Mouse (Mus musculus): ENCODE measurements around the gene Castor1.

Castor1 gene

GRCm38 (mm10) chr11:4206563-4206962, 11.5 kb upstream of the Castor1 start:
- in situ Hi-C loops (cut with MboI, MseI), result no loop called here

GRCm38 (mm10) chr11:4207655-4208054, 10.4 kb upstream of the Castor1 start:
- in situ Hi-C loops (cut with MboI, MseI), result no loop called here

GRCm38 (mm10) chr11:4209556-4209955, 8.5 kb upstream of the Castor1 start:
- in situ Hi-C loops (cut with MboI, MseI), result no loop called here

- in situ Hi-C loops (cut with MboI, MseI), result no loop called here
These were observed 7.2 kb upstream of the Castor1 start for GRCm38 (mm10) chr11:4210786-4211185.

GRCm38 (mm10) chr11:4213107-4213506, 4.9 kb upstream of the Castor1 start:
- in situ Hi-C loops (cut with MboI, MseI), result no loop called here

GRCm38 (mm10) chr11:4214572-4214971, 3.5 kb upstream of the Castor1 start:
- in situ Hi-C loops (cut with MboI, MseI), result no loop called here

- in situ Hi-C loops (cut with MboI, MseI), result no loop called here
These were observed 3.0 kb upstream of the Castor1 start for GRCm38 (mm10) chr11:4215061-4215460.

GRCm38 (mm10) chr11:4216248-4217000, 1.6 kb upstream of the Castor1 start:
- in situ Hi-C loops (cut with MboI, MseI), result no loop called here

- in situ Hi-C loops (cut with MboI, MseI), result no loop called here
These were observed 612 bp downstream of the Castor1 start for GRCm38 (mm10) chr11:4218637-4219036.

GRCm38 (mm10) chr11:4219317-4219751, 1.3 kb downstream of the Castor1 start:
- in situ Hi-C loops (cut with MboI, MseI), result no loop called here

- in situ Hi-C loops (cut with MboI, MseI), result loop anchor here (5.0 kb wide), 1 partner anchor 37 kb away; the partner anchor contains the start of gene Lif
These were observed 1.9 kb downstream of the Castor1 start for GRCm38 (mm10) chr11:4219908-4220307.

- in situ Hi-C loops (cut with MboI, MseI), result loop anchor here (5.0 kb wide), 1 partner anchor 37 kb away; the partner anchor contains the start of gene Lif
These were observed 2.7 kb downstream of the Castor1 start for GRCm38 (mm10) chr11:4220443-4221400.

- in situ Hi-C loops (cut with MboI, MseI), result loop anchor here (5.0 kb wide), 1 partner anchor 35 kb away; the partner anchor contains the start of gene Lif
These were observed 4.3 kb downstream of the Castor1 start for GRCm38 (mm10) chr11:4222046-4222950.

GRCm38 (mm10) chr11:4223393-4224188, 5.6 kb downstream of the Castor1 start:
- in situ Hi-C loops (cut with MboI, MseI), result loop anchor here (5.0 kb wide), 1 partner anchor 34 kb away; the partner anchor contains the start of gene Lif

GRCm38 (mm10) chr11:4224223-4224622, 6.2 kb downstream of the Castor1 start:
- in situ Hi-C loops (cut with MboI, MseI), result loop anchor here (5.0 kb wide), 1 partner anchor 33 kb away; the partner anchor contains the start of gene Lif

- in situ Hi-C loops (cut with MboI, MseI), result no loop called here
These were observed 8.7 kb downstream of the Castor1 start for GRCm38 (mm10) chr11:4226569-4227325.

GRCm38 (mm10) chr11:4228463-4228862, 10.4 kb downstream of the Castor1 start:
- in situ Hi-C loops (cut with MboI, MseI), result no loop called here

- in situ Hi-C loops (cut with MboI, MseI), result no loop called here
These were observed 11.8 kb downstream of the Castor1 start for GRCm38 (mm10) chr11:4229841-4230240.

GRCm38 (mm10) chr11:4231435-4231834, 13.4 kb downstream of the Castor1 start:
- in situ Hi-C loops (cut with MboI, MseI), result no loop called here
